Mouse (Mus musculus) c-Kit-positive CD71-negative TER-119-negative erythroid progenitor cells, embryonic 14.5 days (primary cell): ENCODE measurements around the gene Rab3b.

ENCODE experiments used
- DNase-seq: peaks from one replicate; pipeline ENCODE4 v3.0.0-alpha.2; 2013; ENCODE audit warnings: low read depth

The Rab3b gene

DNA sequence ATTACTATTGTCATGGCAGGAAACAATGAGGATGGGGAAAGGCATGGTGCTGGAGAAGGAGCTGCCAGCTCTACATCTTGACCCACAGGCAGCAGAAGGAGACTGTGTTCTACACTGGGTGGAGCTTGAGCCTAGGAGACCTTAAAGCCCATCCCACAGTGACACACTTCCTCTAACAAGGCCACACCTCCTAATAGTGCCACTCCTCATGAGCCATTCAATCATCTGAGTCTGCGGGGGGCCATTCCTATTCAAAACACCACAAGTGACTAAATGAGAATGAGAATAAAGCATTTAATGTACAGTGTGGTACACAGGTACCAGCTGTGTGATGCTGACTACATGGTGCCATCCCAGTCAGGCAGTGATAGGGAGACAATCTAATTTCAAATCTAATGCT is 71.3 kb downstream of the Rab3b start:
- no peak for DNase-seq

- no peak for DNase-seq
Observed at GRCm38 (mm10) chr4:108951663-108952062, 72.8 kb downstream of the Rab3b start.

DNA sequence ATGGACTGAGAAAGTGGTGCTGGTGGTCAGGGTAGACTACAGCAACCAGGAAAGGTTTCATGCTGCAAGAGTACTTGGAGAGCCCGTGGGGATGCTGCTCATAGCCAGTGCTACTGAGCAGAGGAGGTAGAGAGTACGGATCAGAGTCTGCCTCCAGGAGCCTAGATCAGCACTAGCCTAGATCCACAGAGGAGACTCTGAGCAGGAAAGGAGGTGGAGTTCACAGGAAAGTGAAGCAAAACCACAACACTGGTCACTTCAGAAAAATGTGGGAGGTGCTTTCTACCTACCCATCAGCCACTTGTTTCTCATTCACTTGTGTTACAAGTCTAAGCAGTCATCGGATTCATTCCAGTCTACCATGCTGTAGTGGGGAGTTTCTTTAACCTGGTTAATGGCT is 80.8 kb downstream of the Rab3b start:
- no peak for DNase-seq

DNA sequence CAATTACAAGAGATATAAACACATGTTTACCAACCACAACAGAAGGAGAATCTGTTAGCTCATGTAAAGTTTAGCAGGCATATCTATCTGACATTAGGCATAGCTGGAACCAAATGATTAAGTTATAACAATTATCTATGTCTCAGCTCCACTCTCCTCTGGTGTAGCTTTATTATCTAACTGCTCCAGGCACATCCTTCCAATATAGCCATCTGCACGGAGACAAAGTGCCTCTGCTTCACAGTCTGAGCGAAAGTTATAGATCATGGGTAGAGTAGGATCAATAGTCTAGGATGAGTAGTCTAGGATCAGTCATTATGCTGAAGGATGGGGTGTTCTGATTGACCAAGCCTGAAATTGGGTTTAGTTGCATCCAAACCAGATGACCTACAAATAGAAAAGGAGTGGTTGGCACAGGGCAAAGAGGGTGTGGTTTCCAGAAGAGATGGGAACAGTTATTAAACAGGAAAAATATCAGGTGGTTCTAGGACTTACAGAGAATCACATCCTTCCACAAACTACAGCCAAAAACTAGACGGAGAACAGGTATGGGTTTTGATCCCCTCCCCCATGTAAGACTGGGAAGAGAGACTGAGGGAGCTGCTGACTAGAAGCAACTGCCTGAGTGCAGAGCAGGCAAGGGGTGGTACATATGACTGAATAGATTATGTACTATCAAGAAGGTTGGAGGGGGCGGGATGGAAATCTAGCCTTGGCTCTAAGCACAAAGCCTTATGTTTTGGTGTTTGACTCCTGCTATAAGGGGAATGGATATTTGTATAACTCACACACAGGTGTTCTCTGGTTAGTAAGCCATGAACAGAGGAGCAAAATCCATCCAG is 82.0 kb downstream of the Rab3b start:
- DNase-seq: no peak

DNA sequence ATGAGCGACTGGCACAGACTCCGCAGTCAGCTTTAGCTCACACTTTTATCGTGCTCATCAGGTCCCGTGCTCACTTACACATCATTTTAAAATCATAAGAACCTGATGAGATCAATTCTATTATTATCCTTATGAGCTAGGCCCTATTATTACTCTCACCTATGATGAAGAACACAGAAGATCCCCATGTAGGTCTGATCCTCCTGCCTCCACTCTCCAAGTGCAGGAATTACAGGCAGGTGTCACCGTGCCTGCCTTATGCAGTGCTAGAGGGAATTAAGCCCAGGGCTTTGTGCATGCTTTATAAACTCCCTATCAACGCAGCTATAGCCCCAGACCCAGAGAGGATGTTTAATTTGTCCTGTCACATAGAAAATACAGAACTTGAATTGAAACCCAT is 84.2 kb downstream of the Rab3b start:
- no peak for DNase-seq

- no peak for DNase-seq
Observed at GRCm38 (mm10) chr4:108969517-108969916, 90.7 kb downstream of the Rab3b start.

- DNase-seq: no peak
Observed at GRCm38 (mm10) chr4:108971054-108971453, 92.2 kb downstream of the Rab3b start.

DNA sequence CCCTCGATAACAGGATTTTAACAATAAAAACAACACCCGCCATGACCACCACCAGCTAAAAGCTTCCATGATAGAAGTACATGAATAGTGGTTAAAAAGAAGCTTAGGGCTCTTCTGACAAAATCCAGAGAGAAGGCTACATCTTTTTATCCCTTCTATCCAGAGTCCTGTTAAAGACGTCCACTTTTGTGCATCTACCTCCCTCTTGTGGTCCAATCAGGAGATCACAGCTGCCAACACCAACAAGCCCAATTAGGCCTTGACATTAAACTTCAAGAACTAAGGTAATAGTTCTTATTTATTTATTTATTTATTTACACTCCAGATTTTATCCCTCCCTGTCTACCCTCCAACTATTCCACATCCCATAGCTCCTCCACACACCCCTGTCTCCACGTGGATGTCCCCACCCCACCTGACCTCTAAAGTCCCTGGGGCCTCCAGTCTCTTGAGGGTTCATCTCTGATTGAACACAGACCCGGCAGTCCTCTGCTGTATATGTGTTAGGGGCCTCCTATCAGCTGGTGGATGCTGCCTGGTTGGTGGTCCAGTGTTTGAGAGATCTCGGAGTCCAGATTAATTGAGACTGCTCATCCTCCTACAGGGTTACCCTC is 97.7 kb downstream of the Rab3b start:
- no peak for DNase-seq

GRCm38 (mm10) chr4:108986833-108987472 is 108.1 kb downstream of the Rab3b start:
- no peak for DNase-seq

DNA sequence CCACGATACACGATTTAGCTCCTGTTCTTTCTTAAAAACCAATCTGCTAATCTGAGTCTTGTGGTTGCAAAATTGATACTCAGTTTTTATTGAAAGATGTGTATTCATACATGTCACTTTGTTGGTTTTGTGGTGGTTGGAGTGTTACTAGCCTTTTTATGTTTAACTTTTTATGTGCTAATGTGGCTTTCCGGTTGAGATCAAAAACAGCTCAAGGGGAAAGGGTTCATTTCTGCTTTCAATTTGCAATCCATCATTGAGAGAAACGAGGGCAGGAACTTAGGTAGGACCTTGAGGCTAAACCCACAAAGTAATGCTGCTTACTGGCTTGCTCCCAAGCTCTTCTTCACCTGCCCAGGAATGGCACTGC is 108.6 kb downstream of the Rab3b start:
- DNase-seq: no peak

DNA sequence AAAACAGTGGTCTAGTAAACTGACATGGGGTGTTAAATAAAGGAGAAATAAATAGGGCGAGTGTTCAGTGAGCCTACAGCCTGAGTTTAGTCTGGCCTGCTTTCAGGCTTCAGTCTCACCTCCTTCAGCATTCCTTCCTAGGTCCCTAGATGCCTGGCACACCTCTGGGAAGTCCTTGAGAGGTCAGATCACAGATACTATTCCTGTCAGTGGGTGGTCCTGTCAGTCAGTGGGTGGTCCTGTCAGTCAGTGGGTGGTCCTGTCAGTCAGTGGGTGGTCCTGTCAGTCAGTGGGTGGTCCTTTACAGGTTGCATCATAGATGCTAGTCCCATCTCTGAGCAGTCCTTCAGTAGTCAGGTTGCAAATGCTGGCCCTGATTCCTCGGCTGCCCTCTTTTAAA is 110.6 kb downstream of the Rab3b start:
- DNase-seq: no peak

- DNase-seq: peak; percentile 7
Observed at GRCm38 (mm10) chr4:108990032-108990431, 111.2 kb downstream of the Rab3b start.

- no peak for DNase-seq
Observed at GRCm38 (mm10) chr4:108990571-108990970, 111.7 kb downstream of the Rab3b start.

DNA sequence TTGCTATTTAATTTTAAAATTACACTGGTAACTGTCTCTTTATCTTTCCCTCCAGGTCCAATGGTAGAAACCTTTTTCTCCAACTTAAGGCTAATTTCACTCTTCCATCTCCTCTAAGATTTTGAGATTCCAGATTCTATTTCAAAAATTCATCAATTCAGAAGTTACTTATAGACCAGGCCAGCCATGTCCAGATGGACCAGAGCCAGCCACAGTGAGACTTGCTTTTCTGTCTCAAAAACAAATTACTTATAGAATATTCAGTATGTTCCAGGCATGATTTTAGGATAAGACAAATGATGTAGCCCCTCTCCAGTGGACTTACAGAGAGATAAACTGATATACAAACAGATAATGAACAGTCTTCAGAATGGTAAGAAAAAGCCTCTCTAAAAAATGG is 112.9 kb downstream of the Rab3b start:
- no peak for DNase-seq
